Mouse (Mus musculus) c-Kit-positive CD71-positive TER-119-negative erythroid progenitor cells, embryonic 14.5 days (primary cell): ENCODE data around the gene Chtop.

Source experiments
- DNase-seq: peaks from one replicate; pipeline ENCODE4 v3.0.0-alpha.2; 2013; ENCODE audit warnings: low read depth

The Chtop gene

DNA sequence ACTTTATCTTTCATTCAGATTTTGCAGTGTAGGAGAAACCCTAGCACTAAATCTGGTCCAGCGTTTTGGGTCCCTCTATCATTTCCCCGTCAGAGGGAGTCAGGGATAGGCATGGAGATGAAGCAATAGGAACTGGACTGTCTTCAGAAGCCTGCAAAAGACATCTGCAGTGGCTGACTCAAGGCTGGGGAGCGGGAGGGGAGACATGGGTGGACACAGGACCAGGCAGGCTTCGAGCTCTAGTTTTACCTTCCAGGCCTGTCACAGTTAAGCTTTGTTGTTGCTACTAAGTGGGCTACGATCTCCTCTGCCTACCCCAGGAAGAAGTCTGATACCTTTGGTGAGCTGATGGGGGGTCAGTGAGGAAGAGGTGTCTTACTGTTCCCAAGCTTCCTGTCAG lies 3.0 kb upstream of the Chtop start:
- no peak for DNase-seq

GRCm38 (mm10) chr3:90509747-90510123 lies 437 bp upstream of the Chtop start:
- DNase-seq, result no peak

DNA sequence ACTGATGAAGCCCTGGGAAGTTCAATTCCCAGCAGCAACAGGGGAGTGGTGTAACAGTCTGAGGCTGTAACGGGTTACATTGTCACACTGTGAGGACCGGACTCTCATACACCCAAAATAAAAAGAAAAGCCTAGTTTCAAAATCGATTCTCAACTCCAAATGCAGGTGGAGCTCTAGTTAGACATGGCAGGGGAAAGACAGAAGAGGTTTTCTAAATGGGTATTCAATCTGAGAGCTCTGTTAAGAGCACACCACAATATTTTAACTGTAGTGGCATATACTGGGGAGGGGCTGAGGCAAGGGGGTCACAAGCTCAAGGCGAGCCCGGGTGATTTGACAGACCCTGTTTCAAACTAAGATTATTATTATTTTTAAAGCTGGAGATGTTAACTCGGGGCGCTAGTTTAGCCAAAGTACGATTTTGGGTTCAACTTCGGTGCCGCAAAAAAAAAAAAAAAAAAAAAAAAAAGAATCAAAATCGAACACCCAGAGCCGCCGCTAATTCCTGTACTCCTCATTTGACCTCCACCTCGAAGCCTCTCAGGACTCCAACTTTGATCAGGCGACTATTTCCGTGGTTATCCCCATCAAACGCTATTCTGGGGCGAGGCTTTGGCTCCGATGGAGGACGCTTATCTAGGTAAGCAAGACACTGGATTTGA lies 880 bp downstream of the Chtop start:
- no peak for DNase-seq

- no peak for DNase-seq
Measured at GRCm38 (mm10) chr3:90506362-90506761, 2.9 kb downstream of the Chtop start.

DNA sequence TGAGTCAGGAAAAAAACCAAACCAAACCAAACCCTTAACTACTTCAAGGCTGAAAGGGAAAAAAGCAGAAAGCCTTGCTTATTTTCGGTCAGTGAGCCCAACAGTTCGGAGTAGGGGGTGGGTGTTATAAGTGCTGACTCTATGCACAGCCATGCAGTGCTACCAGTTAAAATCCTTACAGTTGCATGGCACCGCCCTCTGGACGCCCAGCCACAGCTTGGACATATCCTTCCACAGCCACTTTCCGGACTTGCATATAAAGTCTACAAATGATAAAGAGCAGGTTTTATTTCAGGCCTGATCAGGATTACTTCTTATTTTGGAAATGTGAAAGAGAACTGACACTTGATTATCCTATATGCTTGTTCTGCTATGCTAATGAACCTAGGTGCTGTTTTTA lies 4.1 kb downstream of the Chtop start:
- DNase-seq, result no peak

DNA sequence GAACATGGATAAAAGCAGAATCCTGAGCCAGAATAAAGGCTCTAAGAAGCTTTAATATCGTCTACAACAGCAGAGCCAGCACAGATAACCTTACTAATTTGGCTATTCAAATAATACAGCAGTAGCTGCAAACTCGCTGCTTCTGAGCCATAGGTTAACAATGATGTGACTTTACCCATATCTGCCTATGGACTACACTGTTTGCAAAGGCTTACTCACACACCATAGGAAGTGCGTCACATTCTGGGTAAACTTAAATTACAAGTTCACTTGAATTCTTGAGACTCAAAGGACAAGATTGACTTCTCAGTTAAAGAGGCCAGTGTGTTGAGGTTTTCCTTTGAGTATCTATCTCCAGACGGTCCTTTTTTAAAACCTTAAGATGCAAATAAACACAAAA lies 5.9 kb downstream of the Chtop start:
- DNase-seq, result no peak

- DNase-seq, result no peak
Measured at GRCm38 (mm10) chr3:90497597-90497996, 11.7 kb downstream of the Chtop start.

- no peak for DNase-seq
Measured at GRCm38 (mm10) chr3:90495850-90496525, 13.3 kb downstream of the Chtop start.

DNA sequence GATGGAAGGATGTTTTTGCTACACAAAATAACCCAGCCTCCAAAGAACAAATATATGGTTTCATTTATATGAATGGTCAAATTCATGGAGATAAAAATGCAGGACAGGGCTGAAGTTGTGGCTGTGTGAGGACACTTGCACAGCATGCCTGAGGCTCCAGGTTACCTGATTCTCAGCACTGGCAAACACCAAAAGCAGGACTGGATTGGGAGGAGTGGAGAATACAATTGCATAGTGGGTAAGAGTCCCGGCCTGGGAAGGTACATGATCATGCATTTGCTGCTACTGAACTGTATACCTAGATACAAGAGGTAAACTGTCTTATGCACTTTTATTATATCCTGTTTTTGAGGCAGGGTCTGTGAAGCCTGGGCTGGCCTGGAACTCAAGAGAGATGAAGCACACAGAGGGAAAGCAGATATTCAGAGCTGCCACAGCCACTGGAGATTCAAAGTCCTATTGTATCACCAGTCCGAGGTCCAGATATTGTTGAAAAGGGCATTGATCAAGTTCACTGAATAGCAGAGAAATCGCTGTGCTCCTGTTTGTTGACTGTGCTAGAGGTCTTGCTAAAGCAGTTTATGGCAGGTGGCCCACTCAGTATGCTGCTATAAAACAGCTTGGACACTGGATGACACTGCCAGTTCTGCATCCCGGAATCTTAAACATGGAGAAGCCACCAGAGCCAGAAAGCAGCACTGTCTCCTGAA lies 15.3 kb downstream of the Chtop start:
- no peak for DNase-seq

DNA sequence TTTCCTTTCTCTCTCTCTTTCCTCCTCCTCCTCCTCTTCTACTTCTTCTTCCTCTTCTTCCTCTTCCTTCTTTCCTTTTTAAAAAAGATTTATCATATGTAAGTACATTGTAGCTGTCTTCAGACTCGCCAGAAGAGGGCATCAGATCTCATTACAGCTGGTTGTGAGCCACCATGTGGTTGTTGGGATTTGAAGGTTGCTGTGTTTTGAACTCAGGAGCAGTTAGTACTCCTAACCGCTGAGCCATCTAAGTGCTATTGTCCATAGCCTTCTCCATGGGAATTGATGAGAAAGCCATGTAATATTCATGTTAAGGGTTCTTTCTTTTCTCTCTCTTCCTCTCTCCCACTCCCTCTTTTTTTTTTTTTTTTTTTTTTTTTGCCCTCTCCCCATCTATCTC lies 17.9 kb downstream of the Chtop start:
- no peak for DNase-seq

DNA sequence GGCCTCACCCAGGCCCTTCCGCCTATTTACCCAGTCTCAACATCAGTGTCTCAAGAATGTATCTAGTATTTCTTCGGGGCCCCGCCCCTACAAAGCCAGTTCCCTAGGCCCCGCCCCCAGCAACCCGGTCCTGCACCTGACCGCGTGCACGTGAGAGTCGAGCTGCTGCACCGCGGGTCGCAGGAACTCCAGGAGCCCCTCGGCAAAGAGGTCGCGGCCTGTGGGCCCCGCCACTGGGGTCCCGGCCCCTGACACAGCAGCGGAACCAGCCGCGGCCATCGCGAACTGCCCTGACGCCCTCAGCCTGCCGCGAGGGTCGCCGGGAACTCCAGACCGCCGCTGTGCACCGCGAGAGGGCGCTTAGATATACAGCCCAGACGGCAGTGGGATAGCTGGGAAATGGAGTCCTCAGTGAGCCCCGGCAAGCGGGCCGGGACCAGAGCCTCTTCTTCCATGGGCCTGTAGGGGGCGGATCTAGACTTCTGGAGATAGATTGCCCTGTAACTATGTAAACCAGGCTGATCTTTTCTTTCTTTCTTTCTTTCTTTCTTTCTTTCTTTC lies 18.5 kb downstream of the Chtop start, which contains the start of gene Snapin:
TSS of gene Snapin (minus strand) at position 338 of the 561 bp plus-strand sequence.
- peak; percentile 93 for DNase-seq

DNA sequence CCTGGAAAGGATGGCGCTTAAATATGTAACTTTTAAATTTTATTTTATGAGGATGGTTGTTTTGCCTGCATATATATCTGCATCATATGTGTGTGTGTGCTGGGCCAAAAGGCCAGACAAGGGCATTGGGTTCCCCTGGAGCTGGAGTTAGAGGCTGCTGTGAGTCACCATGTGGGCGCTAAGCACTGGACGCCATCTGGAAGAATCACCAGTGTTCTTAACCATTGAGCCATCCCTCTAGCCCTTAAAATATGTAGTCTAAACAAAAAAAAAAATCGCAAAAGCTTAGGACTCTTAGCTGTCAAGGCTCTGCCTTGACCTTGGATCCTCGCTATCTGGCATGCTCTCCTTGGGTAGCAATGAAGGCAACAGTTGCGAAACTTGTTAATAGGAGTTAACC lies 20.7 kb downstream of the Chtop start:
- DNase-seq, result no peak

DNA sequence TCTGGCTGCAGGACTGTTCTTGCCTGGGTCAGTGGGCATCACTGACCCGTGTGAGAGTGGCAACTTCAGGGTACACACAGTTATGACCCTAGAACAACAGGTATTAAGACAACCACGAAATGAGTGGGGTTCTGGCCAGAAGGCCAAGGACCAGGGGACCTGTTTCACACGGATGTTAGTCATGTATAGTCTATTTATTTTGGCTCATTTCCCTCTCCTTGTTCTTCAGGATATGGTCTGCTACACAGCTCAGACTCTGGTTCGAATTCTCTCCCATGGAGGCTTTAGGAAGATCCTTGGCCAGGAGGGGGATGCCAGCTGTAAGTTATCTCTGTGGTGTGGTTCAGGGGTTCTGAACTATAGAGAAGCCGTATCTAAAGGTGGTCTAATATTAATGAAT lies 22.3 kb downstream of the Chtop start:
- no peak for DNase-seq

DNA sequence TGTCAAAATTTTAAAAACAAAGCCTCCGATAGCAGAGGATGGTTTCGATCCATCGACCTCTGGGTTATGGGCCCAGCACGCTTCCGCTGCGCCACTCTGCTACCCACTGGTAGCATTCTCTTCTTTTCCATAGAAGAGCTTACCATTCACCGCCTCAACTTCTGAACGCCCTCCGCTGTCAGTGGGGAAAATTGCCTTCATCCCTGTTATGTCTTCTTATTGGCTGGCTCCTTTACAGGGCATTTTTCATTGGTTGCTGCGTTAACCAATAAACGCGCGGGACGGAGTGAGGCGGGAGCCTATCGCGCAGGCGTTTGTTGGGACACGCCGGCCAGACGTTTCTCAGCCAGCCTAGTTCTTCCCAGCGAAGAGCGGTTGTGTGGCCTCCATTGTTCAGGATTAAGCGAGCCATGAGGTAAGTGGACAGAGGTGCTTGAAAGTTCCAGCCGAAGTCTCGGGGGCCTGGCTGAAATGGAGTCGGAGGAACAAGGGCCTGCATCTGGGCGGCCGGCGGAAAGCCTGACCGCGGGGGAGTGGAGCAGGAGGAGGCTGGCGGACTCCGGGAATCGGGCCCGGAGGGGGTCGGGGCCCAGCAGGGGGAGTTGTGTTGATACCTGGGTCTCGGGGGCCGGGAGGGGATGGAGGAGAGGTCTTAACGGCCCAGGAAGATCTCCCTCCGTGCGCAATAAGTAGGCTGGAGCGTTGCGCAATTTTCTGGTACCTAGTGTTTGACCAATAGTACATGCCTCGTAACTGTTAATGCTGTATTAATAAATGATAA lies 33.3 kb downstream of the Chtop start, which contains the start of gene Ilf2:
TSS of gene Ilf2 (plus strand) at position 296 of the 781 bp plus-strand sequence.
- peak; percentile 94 for DNase-seq

DNA sequence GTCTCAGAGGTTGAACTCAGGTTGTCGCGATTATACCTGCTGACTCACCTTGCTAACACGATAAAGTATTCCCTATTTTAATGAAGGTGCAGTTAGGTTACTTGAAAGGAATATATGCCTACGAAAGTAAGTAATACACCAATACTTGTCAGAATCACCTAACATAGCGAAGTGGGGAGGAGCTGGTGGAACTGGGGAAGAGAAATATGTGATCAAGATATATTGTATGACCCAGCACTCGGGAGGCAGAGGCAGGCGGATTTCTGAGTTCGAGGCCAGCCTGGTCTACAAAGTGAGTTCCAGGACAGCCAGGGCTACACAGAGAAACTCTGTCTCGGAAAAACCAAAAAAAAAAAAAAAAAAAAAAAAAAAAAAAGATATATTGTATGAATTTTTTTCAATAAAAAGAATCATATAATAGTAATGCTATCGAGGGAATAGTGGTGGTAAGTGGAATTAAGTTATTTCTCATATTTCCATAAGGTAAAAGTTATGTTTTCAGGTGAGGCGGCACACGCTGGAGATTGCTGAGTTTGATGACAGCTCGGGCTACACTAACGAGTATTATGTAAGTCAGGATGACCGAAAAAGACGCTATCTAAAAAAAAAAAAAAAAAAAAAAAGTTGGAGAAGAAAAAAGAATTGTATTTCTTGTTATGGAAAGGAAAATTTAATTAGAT lies 34.0 kb downstream of the Chtop start:
- peak; percentile 25 for DNase-seq

GRCm38 (mm10) chr3:90472213-90472612 lies 37.1 kb downstream of the Chtop start:
- DNase-seq, result peak; percentile 62

GRCm38 (mm10) chr3:90467618-90468300 lies 41.5 kb downstream of the Chtop start:
- no peak for DNase-seq

DNA sequence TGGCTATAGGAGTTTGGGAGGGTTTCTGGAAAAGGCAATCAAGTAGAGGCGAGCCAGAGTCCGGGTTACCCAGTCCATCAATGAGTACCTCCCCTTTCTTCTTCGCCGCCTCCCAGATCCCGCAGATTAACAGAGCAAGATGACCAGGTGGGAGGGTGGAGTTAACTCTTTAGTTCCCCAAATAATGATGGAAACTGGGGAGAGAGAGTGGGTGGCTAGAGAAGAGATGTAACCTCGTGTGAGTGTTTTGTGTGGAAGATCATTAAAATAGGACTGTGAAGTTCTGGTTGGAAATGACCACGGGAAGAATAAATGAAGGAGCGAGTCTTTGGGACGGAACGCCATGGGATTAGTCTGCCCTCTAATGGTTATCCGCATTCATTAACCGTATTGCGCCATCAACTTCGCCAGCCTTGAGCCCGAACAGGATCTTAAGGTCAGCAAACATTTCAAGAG lies 43.0 kb downstream of the Chtop start:
- DNase-seq, result peak; percentile 44

GRCm38 (mm10) chr3:90465686-90466310 lies 43.5 kb downstream of the Chtop start, which contains the start of gene Npr1:
Npr1 (minus strand) TSS chr3:90465866.
- DNase-seq, result no peak

DNA sequence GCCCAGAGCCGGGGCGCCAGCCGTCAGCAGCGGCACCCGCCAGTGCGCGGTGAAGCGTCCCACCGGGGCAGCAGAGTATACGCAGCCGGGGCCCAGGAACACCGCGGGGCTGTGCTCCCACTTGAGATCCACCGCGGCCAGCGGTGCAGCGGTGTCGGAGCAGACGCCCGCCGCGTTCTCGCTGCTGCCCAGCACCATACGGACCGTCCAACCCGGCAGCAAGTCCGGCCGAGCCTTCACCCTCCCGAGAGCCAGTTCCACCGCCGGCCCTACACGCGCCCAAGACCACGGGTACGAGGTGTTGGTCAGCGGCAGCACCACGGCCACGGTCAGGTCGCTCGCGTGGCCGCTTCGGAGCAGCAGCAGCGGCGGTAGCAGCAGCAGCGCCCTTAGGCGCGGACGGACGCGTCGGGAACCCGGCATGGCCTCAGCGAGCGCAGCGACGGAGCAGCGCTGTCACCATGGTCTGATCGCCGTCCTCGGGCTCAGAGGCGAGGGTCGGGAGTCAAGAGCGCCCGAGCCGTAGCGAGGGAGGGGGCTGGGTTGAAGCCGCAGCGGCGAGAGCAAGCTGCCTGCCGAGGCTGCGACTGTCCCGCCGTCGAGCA lies 44.1 kb downstream of the Chtop start:
- DNase-seq, result no peak
